Mouse (Mus musculus): ENCODE data around the gene B020004J07Rik. TPM values are rescaled to one million over a fixed set of nuclear protein-coding genes. Genes with fewer than 3 reads are reported as not detected.
"Not testable (repeated sequence)": the region's sequence is repeated elsewhere in the genome, so short reads cannot be mapped to it uniquely, and the experiment has no call there.

B020004J07Rik gene
- polyA plus RNA-seq (2014; fragmentation: Nextera tagmentation; extraction: Ambion mirVana), result not detected in 2 replicates

DNA sequence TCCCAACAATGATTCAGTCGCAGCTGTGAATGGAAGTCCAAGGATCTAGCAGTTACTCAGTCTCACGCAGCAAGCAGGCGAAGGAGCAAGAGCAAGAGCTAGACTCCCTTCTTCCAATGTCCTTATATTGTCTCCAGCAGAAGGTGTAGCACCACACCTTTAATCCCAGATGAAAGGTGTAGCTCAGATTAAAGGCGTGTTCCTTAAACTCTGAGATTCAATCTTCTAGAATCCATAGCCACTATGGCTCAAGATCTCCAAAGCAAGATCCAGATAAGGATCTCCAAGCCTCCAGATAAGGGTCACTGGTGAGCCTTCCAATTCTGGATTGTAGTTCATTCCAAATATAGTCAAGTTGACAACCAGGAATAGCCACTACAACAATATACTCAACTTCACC, at the start of gene B020004J07Rik:
Gene B020004J07Rik, minus strand, starts transcription at position 101 of the 400 bp plus-strand sequence.
- H3K4me1 ChIP-seq (replicated peaks; ENCODE audit: control insufficient read depth, insufficient read depth, low read length); H3K4me2 ChIP-seq; ATAC-seq (replicated peaks; ENCODE audit: low FRiP score); H3K27ac ChIP-seq (ENCODE audit: low read depth, low read length); DNase-seq (ENCODE audit: low spot score); H3K4me3 ChIP-seq (ENCODE audit: low read depth, low read length); H3K27me3 ChIP-seq (replicated peaks; ENCODE audit: control insufficient read depth, insufficient read depth, low read length); H3K9me3 ChIP-seq (ENCODE audit: control insufficient read depth, low read length); H3K9ac ChIP-seq (ENCODE audit: low read depth, low read length); H3K36me3 ChIP-seq (ENCODE audit: control insufficient read depth, insufficient read depth, low read length): not testable (repeated sequence)
- 88% methylated on average over 3 of the region's 4 CpGs for WGBS

DNA sequence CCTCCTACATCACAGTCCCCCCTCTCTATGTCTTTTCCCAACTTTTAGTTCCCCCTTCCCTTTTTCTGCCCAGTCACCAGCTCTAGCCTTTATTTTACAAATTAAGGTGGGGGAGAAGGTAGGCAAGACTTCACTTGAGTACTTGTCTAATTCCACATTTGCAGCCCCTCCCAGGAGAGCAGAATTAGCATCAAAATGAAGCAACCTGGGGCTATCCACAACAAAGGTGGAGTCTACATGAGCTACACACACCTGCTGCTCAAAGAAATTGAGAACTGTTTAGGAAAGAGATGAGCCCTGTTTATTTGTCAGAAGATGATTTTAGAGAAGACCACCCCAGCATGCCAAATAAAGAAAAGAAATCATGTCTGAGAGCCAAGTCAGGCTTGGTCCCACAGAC, 45.6 kb upstream of the B020004J07Rik start:
- Histone ChIP-seq H3K4me1 (replicated peaks; ENCODE audit: control insufficient read depth, insufficient read depth, low read length) (no peaks in the 10 kb centered on the region), H3K36me3 (ENCODE audit: control insufficient read depth, insufficient read depth, low read length) (no peaks in the 10 kb centered on the region), H3K9me3 (ENCODE audit: control insufficient read depth, low read length) (0 out of 2 replicates have a peak, but pooled peaks cover 2% of the 10 kb centered on the region), H3K27ac (ENCODE audit: low read depth, low read length) (no peak overlapping the region), H3K9ac (ENCODE audit: low read depth, low read length) (no peak overlapping the region), H3K27me3 (replicated peaks; ENCODE audit: control insufficient read depth, insufficient read depth, low read length) (no peaks in the 10 kb centered on the region), H3K4me3 (ENCODE audit: low read depth, low read length) (no peak overlapping the region), H3K4me2 (no peak overlapping the region)
- no peak for DNase-seq (ENCODE audit: low spot score)
- no peak for ATAC-seq (replicated peaks; ENCODE audit: low FRiP score)

DNA sequence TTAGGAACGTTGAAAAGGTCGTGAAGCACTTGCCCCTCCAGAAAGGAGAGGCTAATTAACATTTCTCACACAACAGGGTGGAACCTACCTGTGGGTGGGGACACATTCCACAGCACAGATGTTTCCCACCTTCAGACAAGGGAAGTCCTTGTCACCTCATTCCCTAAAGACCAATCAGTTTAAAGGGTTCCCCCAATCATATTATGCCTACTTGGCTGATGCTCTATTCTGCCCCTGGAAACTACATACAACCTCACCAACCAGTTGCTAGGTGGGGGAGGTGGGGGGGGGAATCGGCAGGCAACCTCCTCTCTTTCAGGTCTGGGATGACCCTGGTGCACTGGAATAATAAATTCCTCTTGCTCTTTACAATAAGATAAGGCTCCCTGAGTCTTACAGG, 39.8 kb upstream of the B020004J07Rik start:
- no peak overlapping the region for H3K9ac ChIP-seq (ENCODE audit: low read depth, low read length)
- DNase-seq (ENCODE audit: low spot score), result no peak
- ATAC-seq (replicated peaks; ENCODE audit: low FRiP score), result no peak
- no peak overlapping the region for H3K4me2 ChIP-seq
- no peak overlapping the region for H3K27ac ChIP-seq (ENCODE audit: low read depth, low read length)
- H3K4me3 ChIP-seq (ENCODE audit: low read depth, low read length), result no peak overlapping the region
- 0 out of 2 replicates have a peak, but pooled peaks cover 2% of the 10 kb centered on the region for H3K9me3 ChIP-seq (ENCODE audit: control insufficient read depth, low read length)
- 29% methylated on average over 3 of the region's 3 CpGs for WGBS
- H3K4me1 ChIP-seq (replicated peaks; ENCODE audit: control insufficient read depth, insufficient read depth, low read length), result no peaks in the 10 kb centered on the region
- no peaks in the 10 kb centered on the region for H3K27me3 ChIP-seq (replicated peaks; ENCODE audit: control insufficient read depth, insufficient read depth, low read length)
- H3K36me3 ChIP-seq (ENCODE audit: control insufficient read depth, insufficient read depth, low read length), result no peaks in the 10 kb centered on the region

DNA sequence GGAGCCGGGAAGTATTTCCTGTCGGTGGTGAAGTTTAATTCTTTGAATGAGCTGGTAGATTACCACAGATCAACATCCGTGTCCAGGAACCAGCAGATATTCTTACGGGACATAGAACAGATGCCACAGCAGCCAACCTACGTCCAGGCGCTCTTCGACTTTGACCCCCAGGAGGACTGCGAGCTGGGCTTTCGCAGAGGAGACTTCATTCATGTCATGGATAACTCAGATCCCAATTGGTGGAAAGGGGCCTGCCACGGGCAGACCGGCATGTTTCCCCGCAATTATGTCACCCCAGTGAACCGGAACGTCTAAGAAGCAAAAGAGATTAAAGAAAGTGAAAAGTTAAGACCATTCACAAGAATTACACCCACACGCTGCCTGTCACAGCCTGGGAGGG, 31.9 kb upstream of the B020004J07Rik start:
- H3K36me3 ChIP-seq (ENCODE audit: control insufficient read depth, insufficient read depth, low read length); H3K4me2 ChIP-seq; H3K9ac ChIP-seq (ENCODE audit: low read depth, low read length); DNase-seq (ENCODE audit: low spot score); H3K27me3 ChIP-seq (replicated peaks; ENCODE audit: control insufficient read depth, insufficient read depth, low read length); H3K4me3 ChIP-seq (ENCODE audit: low read depth, low read length); H3K4me1 ChIP-seq (replicated peaks; ENCODE audit: control insufficient read depth, insufficient read depth, low read length); H3K27ac ChIP-seq (ENCODE audit: low read depth, low read length); H3K9me3 ChIP-seq (ENCODE audit: control insufficient read depth, low read length); ATAC-seq (replicated peaks; ENCODE audit: low FRiP score): not testable (repeated sequence)
- 87% methylated on average over 15 of the region's 15 CpGs for WGBS

DNA sequence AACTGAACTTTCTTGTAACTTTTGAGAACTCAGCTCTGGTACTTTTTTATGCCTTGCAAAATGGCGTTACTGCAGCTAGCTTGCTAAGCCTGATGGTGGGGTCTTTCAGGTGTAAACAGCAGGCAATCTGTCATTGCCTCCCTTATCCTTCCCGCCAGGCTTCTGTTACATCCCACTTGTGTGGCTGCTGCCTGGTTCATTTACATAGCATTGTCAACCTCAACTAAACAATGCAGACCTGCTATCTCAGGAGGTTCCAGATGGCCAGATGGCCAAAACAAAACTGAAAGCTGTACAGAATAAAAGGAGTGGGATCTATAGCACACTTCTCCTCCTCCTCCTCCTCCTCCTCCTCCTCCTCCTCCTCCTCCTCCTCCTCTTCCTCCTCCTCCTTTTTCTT, 28.2 kb upstream of the B020004J07Rik start:
- 59% methylated on average over 2 of the region's 2 CpGs for WGBS
- H3K4me1 ChIP-seq (replicated peaks; ENCODE audit: control insufficient read depth, insufficient read depth, low read length); H3K36me3 ChIP-seq (ENCODE audit: control insufficient read depth, insufficient read depth, low read length); H3K27me3 ChIP-seq (replicated peaks; ENCODE audit: control insufficient read depth, insufficient read depth, low read length); H3K9ac ChIP-seq (ENCODE audit: low read depth, low read length); ATAC-seq (replicated peaks; ENCODE audit: low FRiP score); H3K27ac ChIP-seq (ENCODE audit: low read depth, low read length); DNase-seq (ENCODE audit: low spot score); H3K9me3 ChIP-seq (ENCODE audit: control insufficient read depth, low read length); H3K4me2 ChIP-seq; H3K4me3 ChIP-seq (ENCODE audit: low read depth, low read length): not testable (repeated sequence)

DNA sequence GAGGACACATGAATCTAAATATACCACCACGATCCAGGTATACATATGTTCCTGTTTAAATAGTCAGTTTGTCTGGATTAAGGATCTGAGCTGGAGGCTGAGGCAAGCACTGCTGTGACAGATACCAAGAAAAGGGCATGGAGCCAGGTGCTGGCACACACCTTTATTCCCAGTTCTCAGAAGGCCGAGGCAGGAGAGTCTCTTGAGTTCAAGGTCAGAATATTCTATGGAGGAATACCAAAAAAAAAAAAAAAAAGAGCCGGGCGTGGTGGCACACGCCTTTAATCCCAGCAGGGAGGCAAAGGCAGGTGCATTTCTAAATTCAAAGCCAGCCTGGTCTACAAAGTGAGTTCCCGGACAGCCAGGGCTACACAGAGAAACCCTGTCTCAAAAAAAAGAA, 18.5 kb upstream of the B020004J07Rik start:
- Histone ChIP-seq H3K27me3 (replicated peaks; ENCODE audit: control insufficient read depth, insufficient read depth, low read length) (no peaks in the 10 kb centered on the region), H3K4me2 (no peak overlapping the region), H3K9me3 (ENCODE audit: control insufficient read depth, low read length) (no peaks in the 10 kb centered on the region), H3K27ac (ENCODE audit: low read depth, low read length) (no peak overlapping the region), H3K36me3 (ENCODE audit: control insufficient read depth, insufficient read depth, low read length) (no peaks in the 10 kb centered on the region), H3K9ac (ENCODE audit: low read depth, low read length) (no peak overlapping the region), H3K4me1 (replicated peaks; ENCODE audit: control insufficient read depth, insufficient read depth, low read length) (no peaks in the 10 kb centered on the region), H3K4me3 (ENCODE audit: low read depth, low read length) (no peak overlapping the region)
- no peak for ATAC-seq (replicated peaks; ENCODE audit: low FRiP score)
- DNase-seq (ENCODE audit: low spot score), result no peak
- 81% methylated on average over 6 of the region's 6 CpGs for WGBS

DNA sequence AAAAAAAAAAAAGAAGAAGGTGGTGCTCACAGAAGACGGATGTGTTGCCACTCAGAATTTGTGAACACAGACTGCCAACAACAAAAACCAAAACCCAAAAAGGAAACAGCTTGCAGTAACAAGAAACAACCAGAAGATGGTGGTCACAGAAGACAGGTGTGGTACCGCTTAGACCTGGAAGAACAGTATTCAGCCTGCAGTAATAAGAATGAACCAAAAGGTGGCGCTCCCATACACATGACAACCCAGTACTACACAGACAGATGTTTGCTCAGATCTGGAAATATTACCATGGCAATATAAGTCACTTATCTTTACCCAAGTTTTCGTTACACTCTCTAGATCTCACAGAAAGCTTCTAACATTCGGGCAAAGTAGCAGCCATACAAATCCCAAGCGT, 17.1 kb upstream of the B020004J07Rik start:
- H3K27ac ChIP-seq (ENCODE audit: low read depth, low read length), result no peak overlapping the region
- no peaks in the 10 kb centered on the region for H3K36me3 ChIP-seq (ENCODE audit: control insufficient read depth, insufficient read depth, low read length)
- no peak for DNase-seq (ENCODE audit: low spot score)
- H3K9me3 ChIP-seq (ENCODE audit: control insufficient read depth, low read length), result no peaks in the 10 kb centered on the region
- ATAC-seq (replicated peaks; ENCODE audit: low FRiP score), result no peak
- H3K4me2 ChIP-seq, result no peak overlapping the region
- H3K27me3 ChIP-seq (replicated peaks; ENCODE audit: control insufficient read depth, insufficient read depth, low read length), result no peaks in the 10 kb centered on the region
- no peaks in the 10 kb centered on the region for H3K4me1 ChIP-seq (replicated peaks; ENCODE audit: control insufficient read depth, insufficient read depth, low read length)
- no peak overlapping the region for H3K9ac ChIP-seq (ENCODE audit: low read depth, low read length)
- WGBS, result 41% methylated on average over 6 of the region's 6 CpGs
- no peak overlapping the region for H3K4me3 ChIP-seq (ENCODE audit: low read depth, low read length)

DNA sequence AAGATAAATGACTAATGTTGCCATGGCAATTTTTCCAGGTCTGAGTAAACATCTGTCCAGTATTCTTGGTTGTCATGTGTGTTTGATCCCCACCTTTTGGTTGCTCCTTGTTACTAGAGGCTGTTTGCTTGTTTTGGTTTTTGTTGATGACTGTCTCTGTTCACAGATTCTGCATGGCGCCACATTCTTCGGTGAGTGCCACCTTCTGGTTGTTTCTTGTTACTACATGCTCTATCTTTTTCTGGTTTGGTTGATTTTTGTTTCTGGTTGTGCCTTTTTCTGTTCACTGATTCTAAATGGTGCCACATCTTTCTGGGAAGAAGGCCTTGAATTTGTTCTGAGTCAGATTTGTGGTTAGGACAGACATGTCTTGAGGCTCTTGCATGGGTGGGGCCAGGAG, 7.1 kb upstream of the B020004J07Rik start:
- Histone ChIP-seq H3K9ac (ENCODE audit: low read depth, low read length) (no peak overlapping the region), H3K27ac (ENCODE audit: low read depth, low read length) (no peak overlapping the region), H3K36me3 (ENCODE audit: control insufficient read depth, insufficient read depth, low read length) (no peaks in the 10 kb centered on the region), H3K4me3 (ENCODE audit: low read depth, low read length) (no peak overlapping the region), H3K4me2 (no peak overlapping the region), H3K9me3 (ENCODE audit: control insufficient read depth, low read length) (peaks cover 3% of the 10 kb centered on the region; the same call in 1 of the 2 replicates), H3K4me1 (replicated peaks; ENCODE audit: control insufficient read depth, insufficient read depth, low read length) (no peaks in the 10 kb centered on the region), H3K27me3 (replicated peaks; ENCODE audit: control insufficient read depth, insufficient read depth, low read length) (no peaks in the 10 kb centered on the region)
- DNase-seq (ENCODE audit: low spot score) (no peak), ATAC-seq (replicated peaks; ENCODE audit: low FRiP score) (no peak)
- 64% methylated on average over 2 of the region's 2 CpGs for WGBS
